Mouse (Mus musculus): ENCODE results near the gene Sytl3.

DNA sequence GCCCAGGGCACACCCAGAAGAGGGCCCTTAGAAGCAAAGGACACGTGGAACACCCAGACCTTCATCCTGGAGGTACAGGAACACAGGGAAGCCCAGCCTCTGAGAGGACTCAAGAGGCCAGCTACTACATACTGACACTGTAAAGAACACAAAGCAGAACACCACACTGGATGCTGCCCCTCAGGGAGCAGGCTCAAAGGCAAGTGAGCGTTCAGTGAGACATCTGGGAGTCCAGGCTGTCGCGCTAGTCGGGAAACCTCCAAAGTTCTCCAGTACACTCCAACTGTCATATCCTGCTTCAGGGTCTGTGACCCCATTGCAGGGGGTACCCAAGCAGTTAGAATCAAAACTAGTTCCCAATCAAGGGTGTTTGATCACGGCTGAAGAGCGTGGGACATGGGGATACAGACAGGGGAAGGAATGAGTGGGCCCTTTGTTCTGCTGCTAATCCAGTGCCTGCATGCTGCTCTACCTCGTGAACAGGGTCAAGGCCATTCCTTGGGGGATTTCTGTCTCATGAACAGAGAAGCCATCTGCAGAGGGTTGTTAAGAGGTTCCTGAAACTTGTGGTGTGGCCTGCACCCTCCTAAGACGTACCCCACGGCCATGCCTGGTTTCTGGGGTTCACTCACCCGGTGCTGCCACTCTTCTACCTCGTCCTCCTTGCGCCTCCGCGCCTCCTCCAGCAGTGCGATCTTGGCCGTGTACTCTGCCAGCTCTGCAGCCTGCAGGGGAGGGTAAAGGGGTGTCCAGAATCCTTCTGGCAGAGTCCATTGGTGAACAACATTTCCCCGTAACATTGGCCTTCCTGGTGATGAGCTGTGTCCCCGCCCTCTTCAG, 81.7 kb downstream of the Sytl3 start:
- TF ChIP-seq POLR2A (IDR thresholded peaks at IDR 0.05; ENCODE audit: control insufficient read depth, low read depth, low read length) (no peak), CTCF (IDR thresholded peaks at IDR 0.05; ENCODE audit: control insufficient read depth, insufficient read depth, insufficient replicate concordance, low read depth, low read length) (no peak)
